Mouse (Mus musculus): Measurements from ENCODE around the gene Tagln3.

- TF ChIP-seq CTCF (IDR thresholded peaks at IDR 0.05; ENCODE audit: control insufficient read depth, insufficient read depth, insufficient read length) (no peak), CEBPB (IDR thresholded peaks at IDR 0.05; ENCODE audit: low read depth) (no peak), MAX (IDR thresholded peaks at IDR 0.05) (no peak), MYOG (IDR thresholded peaks at IDR 0.05; ENCODE audit: control insufficient read depth, extremely low read depth, insufficient read length) (no peak), USF1 (IDR thresholded peaks at IDR 0.05; ENCODE audit: low read depth) (no peak), FOSL1 (IDR thresholded peaks at IDR 0.05; ENCODE audit: insufficient read depth, low read length, poor library complexity, severe bottlenecking) (no peak), MYOD1 (IDR thresholded peaks at IDR 0.05; ENCODE audit: control insufficient read depth, insufficient read length, low read depth) (no peak)
Measured at GRCm38 (mm10) chr16:45765801-45766494, 41.5 kb upstream of the Tagln3 start.

Measured in C2C12 (cell line).